Mouse (Mus musculus): ENCODE data around the gene Ly6g6f. TPM values are rescaled to one million over a fixed set of nuclear protein-coding genes. Genes with fewer than 3 reads are reported as not detected.
"Not testable (repeated sequence)": the region's sequence is repeated elsewhere in the genome, so short reads cannot be mapped to it uniquely, and the experiment has no call there.

Ly6g6f gene
- total and polyA plus RNA-seq, 2 experiments: 0.07 TPM; not detected in 1

GRCm38 (mm10) chr17:35131038-35131437, 45.6 kb upstream of the Ly6g6f start:
- no peaks in the 10 kb centered on the region for H3K27me3 ChIP-seq (ENCODE audit: control insufficient read depth, insufficient read depth, low read length)
- 23% methylated on average over 8 of the region's 8 CpGs for WGBS
- TF ChIP-seq CTCF (IDR thresholded peaks at IDR 0.05; ENCODE audit: low read depth, low read length) (no peak), POLR2A (IDR thresholded peaks at IDR 0.05; ENCODE audit: extremely low read depth, insufficient read depth, low read length) (no peak)
- H3K36me3 ChIP-seq (ENCODE audit: control insufficient read depth, insufficient read depth, low read length): peaks cover 7% of the 10 kb centered on the region; the same call in 1 of the 2 replicates
- DNase-seq (ENCODE audit: extremely low read depth, low read depth, low spot score): no peak
- H3K4me3 ChIP-seq (ENCODE audit: insufficient read depth, low read depth, low read length): peak overlapping the region; percentile 69
- H3K9ac ChIP-seq (ENCODE audit: low read depth, low read length): peak overlapping the region; percentile 80
- H3K4me1 ChIP-seq (ENCODE audit: control insufficient read depth, insufficient read depth, low read length): peaks cover 19% of the 10 kb centered on the region
- peak overlapping the region; percentile 85 for H3K27ac ChIP-seq (replicated peaks; ENCODE audit: insufficient read depth, low read depth, low read length)
- H3K79me2 ChIP-seq (ENCODE audit: control insufficient read depth, insufficient read depth, low read length): peaks cover 19% of the 10 kb centered on the region; the same call in 1 of the 2 replicates

GRCm38 (mm10) chr17:35128996-35129395, 43.6 kb upstream of the Ly6g6f start:
- no peak for TF ChIP-seq CTCF (IDR thresholded peaks at IDR 0.05; ENCODE audit: low read depth, low read length)
- no peak for TF ChIP-seq POLR2A (IDR thresholded peaks at IDR 0.05; ENCODE audit: extremely low read depth, insufficient read depth, low read length)
- Histone ChIP-seq H3K27ac (replicated peaks; ENCODE audit: insufficient read depth, low read depth, low read length) (no peak overlapping the region), H3K27me3 (ENCODE audit: control insufficient read depth, insufficient read depth, low read length) (no peaks in the 10 kb centered on the region), H3K9ac (ENCODE audit: low read depth, low read length) (no peak overlapping the region), H3K79me2 (ENCODE audit: control insufficient read depth, insufficient read depth, low read length) (peaks cover 15% of the 10 kb centered on the region; the same call in 1 of the 2 replicates), H3K36me3 (ENCODE audit: control insufficient read depth, insufficient read depth, low read length) (peaks cover 7% of the 10 kb centered on the region; the same call in 1 of the 2 replicates), H3K4me3 (ENCODE audit: insufficient read depth, low read depth, low read length) (no peak overlapping the region), H3K4me1 (ENCODE audit: control insufficient read depth, insufficient read depth, low read length) (peaks cover 25% of the 10 kb centered on the region)
- DNase-seq (ENCODE audit: extremely low read depth, low read depth, low spot score): no peak
- WGBS: 63% methylated on average over 11 of the region's 11 CpGs

- TF ChIP-seq CTCF (IDR thresholded peaks at IDR 0.05; ENCODE audit: low read depth, low read length): no peak
- no peak for TF ChIP-seq POLR2A (IDR thresholded peaks at IDR 0.05; ENCODE audit: extremely low read depth, insufficient read depth, low read length)
- Histone ChIP-seq H3K27me3 (ENCODE audit: control insufficient read depth, insufficient read depth, low read length) (no peaks in the 10 kb centered on the region), H3K4me1 (ENCODE audit: control insufficient read depth, insufficient read depth, low read length) (peaks cover 21% of the 10 kb centered on the region), H3K79me2 (ENCODE audit: control insufficient read depth, insufficient read depth, low read length) (peaks cover 18% of the 10 kb centered on the region; the same call in 1 of the 2 replicates), H3K27ac (replicated peaks; ENCODE audit: insufficient read depth, low read depth, low read length) (peak overlapping the region; percentile 94), H3K9ac (ENCODE audit: low read depth, low read length) (peak overlapping the region; percentile 92), H3K36me3 (ENCODE audit: control insufficient read depth, insufficient read depth, low read length) (peaks cover 11% of the 10 kb centered on the region; the same call in 1 of the 2 replicates), H3K4me3 (ENCODE audit: insufficient read depth, low read depth, low read length) (peak overlapping the region; percentile 95; the same call in 1 of the 2 replicates)
- no peak for DNase-seq (ENCODE audit: extremely low read depth, low read depth, low spot score)
- WGBS: 42% methylated on average over 13 of the region's 13 CpGs
Observed at GRCm38 (mm10) chr17:35127017-35127416, 41.6 kb upstream of the Ly6g6f start.

- Histone ChIP-seq H3K27me3 (ENCODE audit: control insufficient read depth, insufficient read depth, low read length) (no peaks in the 10 kb centered on the region), H3K4me1 (ENCODE audit: control insufficient read depth, insufficient read depth, low read length) (peaks cover 21% of the 10 kb centered on the region), H3K79me2 (ENCODE audit: control insufficient read depth, insufficient read depth, low read length) (peaks cover 18% of the 10 kb centered on the region; the same call in 1 of the 2 replicates), H3K4me3 (ENCODE audit: insufficient read depth, low read depth, low read length) (peak within 1 kb of the TSS; percentile 95), H3K27ac (replicated peaks; ENCODE audit: insufficient read depth, low read depth, low read length) (peak within 1 kb of the TSS; percentile 94), H3K36me3 (ENCODE audit: control insufficient read depth, insufficient read depth, low read length) (peaks cover 11% of the 10 kb centered on the region; the same call in 1 of the 2 replicates), H3K9ac (ENCODE audit: low read depth, low read length) (peak within 1 kb of the TSS; percentile 92)
- peak; percentile 56 for DNase-seq (ENCODE audit: extremely low read depth, low read depth, low spot score)
- under 1% methylated on average over 36 of the region's 36 CpGs for WGBS
- TF ChIP-seq CTCF (IDR thresholded peaks at IDR 0.05; ENCODE audit: low read depth, low read length) (no peak), POLR2A (IDR thresholded peaks at IDR 0.05; ENCODE audit: extremely low read depth, insufficient read depth, low read length) (peak; percentile 69; the same call in 1 of the 2 replicates)
Observed at GRCm38 (mm10) chr17:35126206-35126611, 40.8 kb upstream of the Ly6g6f start, which contains the start of gene D17H6S53E. D17H6S53E (plus strand) TSS chr17:35126373.

- peak overlapping the region; percentile 92 for H3K9ac ChIP-seq (ENCODE audit: low read depth, low read length)
- peak; percentile 80 for DNase-seq (ENCODE audit: extremely low read depth, low read depth, low spot score)
- 18% methylated on average over 6 of the region's 6 CpGs for WGBS
- TF ChIP-seq POLR2A (IDR thresholded peaks at IDR 0.05; ENCODE audit: extremely low read depth, insufficient read depth, low read length) (0 out of 2 replicates have a peak, but pooled peaks have one; percentile 23), CTCF (IDR thresholded peaks at IDR 0.05; ENCODE audit: low read depth, low read length) (no peak)
- peaks cover 11% of the 10 kb centered on the region; the same call in 1 of the 2 replicates for H3K36me3 ChIP-seq (ENCODE audit: control insufficient read depth, insufficient read depth, low read length)
- peaks cover 20% of the 10 kb centered on the region for H3K4me1 ChIP-seq (ENCODE audit: control insufficient read depth, insufficient read depth, low read length)
- no peaks in the 10 kb centered on the region for H3K27me3 ChIP-seq (ENCODE audit: control insufficient read depth, insufficient read depth, low read length)
- H3K27ac ChIP-seq (replicated peaks; ENCODE audit: insufficient read depth, low read depth, low read length): peak overlapping the region; percentile 94
- H3K79me2 ChIP-seq (ENCODE audit: control insufficient read depth, insufficient read depth, low read length): peaks cover 22% of the 10 kb centered on the region
- peak overlapping the region; percentile 95 for H3K4me3 ChIP-seq (ENCODE audit: insufficient read depth, low read depth, low read length)
Observed at GRCm38 (mm10) chr17:35125578-35125977, 40.2 kb upstream of the Ly6g6f start.

GRCm38 (mm10) chr17:35125081-35125480, 39.7 kb upstream of the Ly6g6f start:
- no peak for DNase-seq (ENCODE audit: extremely low read depth, low read depth, low spot score)
- H3K9ac ChIP-seq (ENCODE audit: low read depth, low read length): no peak overlapping the region
- H3K4me3 ChIP-seq (ENCODE audit: insufficient read depth, low read depth, low read length): no peak overlapping the region
- peak overlapping the region; percentile 94 for H3K27ac ChIP-seq (replicated peaks; ENCODE audit: insufficient read depth, low read depth, low read length)
- 100% methylated on average over 1 of the region's 1 CpGs for WGBS
- H3K27me3 ChIP-seq (ENCODE audit: control insufficient read depth, insufficient read depth, low read length): no peaks in the 10 kb centered on the region
- peaks cover 24% of the 10 kb centered on the region for H3K79me2 ChIP-seq (ENCODE audit: control insufficient read depth, insufficient read depth, low read length)
- peaks cover 7% of the 10 kb centered on the region; the same call in 1 of the 2 replicates for H3K36me3 ChIP-seq (ENCODE audit: control insufficient read depth, insufficient read depth, low read length)
- TF ChIP-seq POLR2A (IDR thresholded peaks at IDR 0.05; ENCODE audit: extremely low read depth, insufficient read depth, low read length) (no peak), CTCF (IDR thresholded peaks at IDR 0.05; ENCODE audit: low read depth, low read length) (no peak)
- peaks cover 20% of the 10 kb centered on the region for H3K4me1 ChIP-seq (ENCODE audit: control insufficient read depth, insufficient read depth, low read length)

- peaks cover 23% of the 10 kb centered on the region for H3K4me1 ChIP-seq (ENCODE audit: control insufficient read depth, insufficient read depth, low read length)
- WGBS: 85% methylated on average over 12 of the region's 12 CpGs
- peaks cover 24% of the 10 kb centered on the region for H3K79me2 ChIP-seq (ENCODE audit: control insufficient read depth, insufficient read depth, low read length)
- not testable (repeated sequence) for H3K4me3 ChIP-seq (ENCODE audit: insufficient read depth, low read depth, low read length); H3K27me3 ChIP-seq (ENCODE audit: control insufficient read depth, insufficient read depth, low read length); H3K27ac ChIP-seq (replicated peaks; ENCODE audit: insufficient read depth, low read depth, low read length); H3K9ac ChIP-seq (ENCODE audit: low read depth, low read length)
- peaks cover 11% of the 10 kb centered on the region; the same call in 1 of the 2 replicates for H3K36me3 ChIP-seq (ENCODE audit: control insufficient read depth, insufficient read depth, low read length)
- peak; percentile 38 for DNase-seq (ENCODE audit: extremely low read depth, low read depth, low spot score)
Observed at GRCm38 (mm10) chr17:35124261-35124896, 39.0 kb upstream of the Ly6g6f start.

- H3K4me1 ChIP-seq (ENCODE audit: control insufficient read depth, insufficient read depth, low read length): peaks cover 23% of the 10 kb centered on the region
Observed at GRCm38 (mm10) chr17:35123287-35123686, 37.9 kb upstream of the Ly6g6f start.

More at GRCm38 (mm10) chr17:35123287-35123686, 37.9 kb upstream of the Ly6g6f start:
- peaks cover 20% of the 10 kb centered on the region for H3K79me2 ChIP-seq (ENCODE audit: control insufficient read depth, insufficient read depth, low read length)
- H3K27ac ChIP-seq (replicated peaks; ENCODE audit: insufficient read depth, low read depth, low read length); DNase-seq (ENCODE audit: extremely low read depth, low read depth, low spot score); H3K4me3 ChIP-seq (ENCODE audit: insufficient read depth, low read depth, low read length); H3K27me3 ChIP-seq (ENCODE audit: control insufficient read depth, insufficient read depth, low read length); H3K9ac ChIP-seq (ENCODE audit: low read depth, low read length): not testable (repeated sequence)
- peaks cover 10% of the 10 kb centered on the region; the same call in 1 of the 2 replicates for H3K36me3 ChIP-seq (ENCODE audit: control insufficient read depth, insufficient read depth, low read length)
- WGBS: 90% methylated on average over 9 of the region's 9 CpGs

All from liver, adult 2 months (tissue).